Mouse (Mus musculus): ENCODE data around the gene Sstr4. TPM values are rescaled to one million over a fixed set of nuclear protein-coding genes. Genes with fewer than 3 reads are reported as not detected.

Gene Sstr4
- polyA plus RNA-seq, 1 experiment from 2014 or later, result 3.0 TPM

- 76% methylated on average over 10 of the region's 10 CpGs for WGBS
- Histone ChIP-seq H3K4me3 (replicated peaks) (no peak overlapping the region), H3K4me2 (no peak overlapping the region), H3K9ac (no peak overlapping the region), H3K9me3 (no peaks in the 10 kb centered on the region), H3K27me3 (replicated peaks) (no peaks in the 10 kb centered on the region), H3K4me1 (no peaks in the 10 kb centered on the region), H3K36me3 (no peaks in the 10 kb centered on the region), H3K27ac (no peak overlapping the region)
- no peak for ATAC-seq (ENCODE audit: insufficient read depth, low FRiP score, low read depth)
Observed at GRCm38 (mm10) chr2:148375326-148376150, 19.6 kb upstream of the Sstr4 start.

- H3K4me3 ChIP-seq (replicated peaks), result no peak overlapping the region
- no peak for ATAC-seq (ENCODE audit: insufficient read depth, low FRiP score, low read depth)
- no peak overlapping the region for H3K4me2 ChIP-seq
- H3K27ac ChIP-seq, result no peak overlapping the region
- no peaks in the 10 kb centered on the region for H3K4me1 ChIP-seq
- H3K27me3 ChIP-seq (replicated peaks), result no peaks in the 10 kb centered on the region
- no peaks in the 10 kb centered on the region for H3K36me3 ChIP-seq
- no peak overlapping the region for H3K9ac ChIP-seq
- no peaks in the 10 kb centered on the region for H3K9me3 ChIP-seq
- WGBS, result 49% methylated on average over 1 of the region's 1 CpGs
Observed at GRCm38 (mm10) chr2:148378817-148379342, 16.3 kb upstream of the Sstr4 start.

GRCm38 (mm10) chr2:148379899-148380413 lies 15.2 kb upstream of the Sstr4 start:
- Histone ChIP-seq H3K9ac (no peak overlapping the region), H3K27me3 (replicated peaks) (no peaks in the 10 kb centered on the region), H3K36me3 (no peaks in the 10 kb centered on the region), H3K4me1 (no peaks in the 10 kb centered on the region), H3K27ac (no peak overlapping the region), H3K9me3 (no peaks in the 10 kb centered on the region), H3K4me2 (no peak overlapping the region), H3K4me3 (replicated peaks) (no peak overlapping the region)
- no peak for ATAC-seq (ENCODE audit: insufficient read depth, low FRiP score, low read depth)
- 87% methylated on average over 1 of the region's 1 CpGs for WGBS

GRCm38 (mm10) chr2:148381076-148381475 lies 14.1 kb upstream of the Sstr4 start:
- WGBS, result 87% methylated on average over 2 of the region's 2 CpGs
- no peaks in the 10 kb centered on the region for H3K9me3 ChIP-seq
- H3K4me3 ChIP-seq (replicated peaks), result no peak overlapping the region
- H3K4me2 ChIP-seq, result no peak overlapping the region
- ATAC-seq (ENCODE audit: insufficient read depth, low FRiP score, low read depth), result no peak
- no peaks in the 10 kb centered on the region for H3K27me3 ChIP-seq (replicated peaks)
- H3K36me3 ChIP-seq, result no peaks in the 10 kb centered on the region
- no peak overlapping the region for H3K27ac ChIP-seq
- H3K4me1 ChIP-seq, result no peaks in the 10 kb centered on the region
- H3K9ac ChIP-seq, result no peak overlapping the region

GRCm38 (mm10) chr2:148386476-148386875 lies 8.7 kb upstream of the Sstr4 start:
- Histone ChIP-seq H3K36me3 (no peaks in the 10 kb centered on the region), H3K4me2 (no peak overlapping the region), H3K4me3 (replicated peaks) (no peak overlapping the region), H3K27me3 (replicated peaks) (no peaks in the 10 kb centered on the region), H3K9ac (no peak overlapping the region), H3K9me3 (no peaks in the 10 kb centered on the region), H3K27ac (no peak overlapping the region), H3K4me1 (no peaks in the 10 kb centered on the region)
- no peak for ATAC-seq (ENCODE audit: insufficient read depth, low FRiP score, low read depth)
- WGBS, result 85% methylated on average over 3 of the region's 3 CpGs

- Histone ChIP-seq H3K9ac (no peak overlapping the region), H3K36me3 (no peaks in the 10 kb centered on the region), H3K4me2 (no peak overlapping the region), H3K9me3 (no peaks in the 10 kb centered on the region), H3K4me3 (replicated peaks) (no peak overlapping the region), H3K4me1 (no peaks in the 10 kb centered on the region), H3K27ac (no peak overlapping the region), H3K27me3 (replicated peaks) (no peaks in the 10 kb centered on the region)
- ATAC-seq (ENCODE audit: insufficient read depth, low FRiP score, low read depth), result no peak
- 68% methylated on average over 2 of the region's 2 CpGs for WGBS
Observed at GRCm38 (mm10) chr2:148386927-148387326, 8.2 kb upstream of the Sstr4 start.

GRCm38 (mm10) chr2:148387652-148388581 lies 7.2 kb upstream of the Sstr4 start:
- Histone ChIP-seq H3K4me1 (no peaks in the 10 kb centered on the region), H3K27me3 (replicated peaks) (no peaks in the 10 kb centered on the region), H3K4me3 (replicated peaks) (no peak overlapping the region), H3K9me3 (no peaks in the 10 kb centered on the region), H3K9ac (no peak overlapping the region), H3K27ac (no peak overlapping the region), H3K36me3 (no peaks in the 10 kb centered on the region), H3K4me2 (no peak overlapping the region)
- no peak for ATAC-seq (ENCODE audit: insufficient read depth, low FRiP score, low read depth)
- WGBS, result 61% methylated on average over 6 of the region's 6 CpGs

- no peak overlapping the region for H3K27ac ChIP-seq
- no peaks in the 10 kb centered on the region for H3K36me3 ChIP-seq
- 76% methylated on average over 1 of the region's 1 CpGs for WGBS
- H3K4me1 ChIP-seq, result peaks cover 20% of the 10 kb centered on the region
- no peaks in the 10 kb centered on the region for H3K9me3 ChIP-seq
- no peak overlapping the region for H3K4me3 ChIP-seq (replicated peaks)
- no peak overlapping the region for H3K9ac ChIP-seq
- no peak for ATAC-seq (ENCODE audit: insufficient read depth, low FRiP score, low read depth)
- H3K27me3 ChIP-seq (replicated peaks), result peaks cover 21% of the 10 kb centered on the region
- H3K4me2 ChIP-seq, result no peak overlapping the region
Observed at GRCm38 (mm10) chr2:148393149-148393548, 2.0 kb upstream of the Sstr4 start.

- H3K27me3 ChIP-seq (replicated peaks), result peaks cover 21% of the 10 kb centered on the region
- H3K9me3 ChIP-seq, result no peaks in the 10 kb centered on the region
- H3K36me3 ChIP-seq, result no peaks in the 10 kb centered on the region
- no peak overlapping the region for H3K4me3 ChIP-seq (replicated peaks)
- H3K4me1 ChIP-seq, result peaks cover 20% of the 10 kb centered on the region
- H3K9ac ChIP-seq, result no peak overlapping the region
- no peak overlapping the region for H3K27ac ChIP-seq
- no peak overlapping the region for H3K4me2 ChIP-seq
- no peak for ATAC-seq (ENCODE audit: insufficient read depth, low FRiP score, low read depth)
Observed at GRCm38 (mm10) chr2:148393846-148394245, 1.3 kb upstream of the Sstr4 start.

GRCm38 (mm10) chr2:148396209-148396608 lies 1.1 kb downstream of the Sstr4 start:
- peaks cover 21% of the 10 kb centered on the region for H3K27me3 ChIP-seq (replicated peaks)
- H3K4me3 ChIP-seq (replicated peaks), result peak overlapping the region; percentile 47; the same call in 1 of the 2 replicates
- no peak overlapping the region for H3K27ac ChIP-seq
- H3K4me1 ChIP-seq, result peaks cover 20% of the 10 kb centered on the region
- no peaks in the 10 kb centered on the region for H3K9me3 ChIP-seq
- 72% methylated on average over 10 of the region's 10 CpGs for WGBS
- no peak overlapping the region for H3K9ac ChIP-seq
- no peaks in the 10 kb centered on the region for H3K36me3 ChIP-seq
- H3K4me2 ChIP-seq, result peak overlapping the region; percentile 88
- no peak for ATAC-seq (ENCODE audit: insufficient read depth, low FRiP score, low read depth)

GRCm38 (mm10) chr2:148397015-148397783 lies 2.1 kb downstream of the Sstr4 start:
- Histone ChIP-seq H3K4me2 (peak overlapping the region; percentile 16), H3K36me3 (no peaks in the 10 kb centered on the region), H3K9ac (no peak overlapping the region), H3K27me3 (replicated peaks) (peaks cover 21% of the 10 kb centered on the region), H3K9me3 (no peaks in the 10 kb centered on the region), H3K4me1 (peaks cover 20% of the 10 kb centered on the region), H3K4me3 (replicated peaks) (no peak overlapping the region), H3K27ac (peak overlapping the region; percentile 5)
- 43% methylated on average over 11 of the region's 11 CpGs for WGBS
- ATAC-seq (ENCODE audit: insufficient read depth, low FRiP score, low read depth), result 0 out of 2 replicates have a peak, but pooled peaks have one; percentile 19

All from stomach, embryonic 15.5 days (tissue).